Mouse (Mus musculus) gastrocnemius, postnatal 10 days (tissue): ENCODE data around the gene Tead3. TPM values are rescaled to one million over a fixed set of nuclear protein-coding genes. Genes with fewer than 3 reads are reported as not detected.
"Not testable (repeated sequence)": the region's sequence is repeated elsewhere in the genome, so short reads cannot be mapped to it uniquely, and the experiment has no call there.

Experiments used
- DNase-seq: peaks from one replicate; pipeline ENCODE4 v3.0.0; 2021; ENCODE audit warnings: mixed read lengths
- total RNA-seq, 2 experiments: library from RNA; stranded (reverse); gene quantifications; 2 replicates each; pipeline ENCODE4 v1.2.3; 2021

Gene Tead3
- total RNA-seq, 2 experiments from 2014 or later: 10.0 to 14.8 TPM

DNA sequence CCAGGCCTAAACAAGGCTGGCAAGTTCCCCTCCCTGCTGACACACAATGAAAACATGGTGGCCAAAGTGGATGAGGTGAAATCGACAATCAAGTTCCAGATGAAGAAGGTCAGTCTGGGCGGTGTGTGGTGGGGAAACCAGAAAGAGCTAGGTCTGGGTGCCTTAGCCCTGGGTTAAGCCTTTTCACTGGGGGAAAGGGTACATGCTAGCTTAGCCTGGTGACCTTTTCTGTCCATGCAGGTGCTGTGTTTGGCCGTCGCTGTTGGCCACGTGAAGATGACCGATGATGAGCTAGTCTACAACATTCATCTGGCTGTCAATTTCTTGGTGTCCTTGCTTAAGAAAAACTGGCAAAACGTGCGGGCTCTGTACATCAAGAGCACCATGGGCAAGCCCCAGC lies 20.0 kb downstream of the Tead3 start:
- not testable (repeated sequence) for DNase-seq

GRCm38 (mm10) chr17:28330232-28330546 lies 20.4 kb downstream of the Tead3 start:
- no peak for DNase-seq

DNA sequence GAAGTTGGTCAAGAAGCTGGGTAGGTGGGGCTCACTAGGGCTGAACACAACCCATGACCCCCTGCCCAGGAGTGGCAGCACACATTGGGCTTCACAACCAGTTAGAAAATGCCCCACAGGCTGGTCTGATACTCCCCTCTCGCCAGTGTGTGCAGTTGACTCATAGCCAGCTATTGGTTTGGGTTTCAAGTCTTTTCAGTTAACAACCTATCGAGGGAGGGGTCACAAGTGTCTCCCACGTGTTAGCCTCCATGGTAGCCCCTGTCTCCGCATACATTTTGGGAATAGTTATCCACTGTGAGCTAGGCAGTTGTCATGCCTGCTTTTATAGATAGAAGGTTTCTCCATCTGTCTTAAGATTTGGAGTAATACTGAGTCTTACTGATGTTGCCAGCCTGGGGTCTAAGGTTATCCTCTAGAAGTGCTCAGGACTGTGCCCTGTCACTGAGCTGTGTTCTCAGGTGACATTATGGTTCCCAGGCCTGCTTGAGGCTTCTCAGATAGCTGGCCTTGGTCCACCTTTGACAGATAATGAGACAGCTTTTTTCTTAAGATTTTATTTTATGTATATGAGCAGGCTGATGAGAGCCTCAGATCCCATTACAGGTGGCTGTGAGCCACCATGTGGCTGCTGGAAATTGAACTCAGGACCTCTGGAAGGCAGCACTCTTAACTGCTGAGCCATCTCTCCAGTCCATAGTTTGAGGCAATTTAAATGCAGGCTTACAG lies 20.9 kb downstream of the Tead3 start:
- DNase-seq: no peak

- DNase-seq: peak; percentile 38
Observed at GRCm38 (mm10) chr17:28328946-28329345, 21.7 kb downstream of the Tead3 start.

- DNase-seq: peak; percentile 99
Observed at GRCm38 (mm10) chr17:28328366-28328928, 22.2 kb downstream of the Tead3 start, which contains the start of gene Rpl10a. Gene Rpl10a, plus strand, starts transcription at chr17:28328471.

GRCm38 (mm10) chr17:28327673-28328325 lies 22.8 kb downstream of the Tead3 start:
- no peak for DNase-seq

DNA sequence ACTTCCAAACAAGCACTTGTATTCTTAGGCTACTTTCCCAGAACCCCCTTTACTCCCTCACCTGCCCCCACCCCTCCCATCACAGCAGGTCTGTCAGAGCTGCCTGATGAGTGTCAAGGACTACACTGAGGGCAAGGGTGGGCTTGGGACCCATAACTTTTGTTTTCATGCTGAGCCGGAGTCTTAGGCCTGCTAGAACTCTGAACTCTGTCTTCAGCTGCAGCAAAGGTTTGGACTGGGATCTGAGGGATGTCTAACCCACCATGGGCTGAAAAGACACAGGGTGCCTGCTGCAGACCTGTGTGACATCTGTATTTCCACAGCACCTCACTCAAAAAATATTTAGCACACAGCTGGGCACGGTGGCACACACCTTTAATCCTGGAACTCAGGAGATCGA lies 23.7 kb downstream of the Tead3 start:
- no peak for DNase-seq

- DNase-seq: no peak
Observed at GRCm38 (mm10) chr17:28325751-28326150, 24.9 kb downstream of the Tead3 start.

GRCm38 (mm10) chr17:28324416-28324815 lies 26.2 kb downstream of the Tead3 start:
- not testable (repeated sequence) for DNase-seq

DNA sequence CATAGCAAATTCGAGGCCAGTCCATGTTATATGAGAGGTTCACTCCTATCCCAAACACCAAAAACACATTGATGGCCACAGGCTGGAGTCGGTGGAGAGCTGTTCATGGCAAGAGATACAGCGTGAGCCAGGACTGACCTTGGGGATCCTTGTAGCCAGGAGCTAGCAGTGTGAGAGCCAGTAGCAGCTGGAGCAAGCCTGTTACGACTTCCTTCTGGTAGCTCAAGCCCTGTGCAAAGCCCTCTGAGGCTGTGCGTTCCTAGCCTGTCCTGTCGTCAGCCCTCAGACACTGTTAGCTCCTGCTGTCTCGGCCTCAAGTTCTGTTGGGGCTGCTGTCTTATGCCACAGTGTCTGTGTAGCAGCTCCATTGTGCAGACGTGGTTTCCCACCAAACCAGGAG lies 26.8 kb downstream of the Tead3 start:
- no peak for DNase-seq

- DNase-seq: no peak
Observed at GRCm38 (mm10) chr17:28321700-28322099, 28.9 kb downstream of the Tead3 start.

- DNase-seq: no peak
Observed at GRCm38 (mm10) chr17:28317725-28318124, 32.9 kb downstream of the Tead3 start.

GRCm38 (mm10) chr17:28317091-28317490 lies 33.5 kb downstream of the Tead3 start:
- DNase-seq: no peak

- DNase-seq: no peak
Observed at GRCm38 (mm10) chr17:28316476-28316875, 34.1 kb downstream of the Tead3 start.

GRCm38 (mm10) chr17:28315611-28316160 lies 34.9 kb downstream of the Tead3 start:
- no peak for DNase-seq

DNA sequence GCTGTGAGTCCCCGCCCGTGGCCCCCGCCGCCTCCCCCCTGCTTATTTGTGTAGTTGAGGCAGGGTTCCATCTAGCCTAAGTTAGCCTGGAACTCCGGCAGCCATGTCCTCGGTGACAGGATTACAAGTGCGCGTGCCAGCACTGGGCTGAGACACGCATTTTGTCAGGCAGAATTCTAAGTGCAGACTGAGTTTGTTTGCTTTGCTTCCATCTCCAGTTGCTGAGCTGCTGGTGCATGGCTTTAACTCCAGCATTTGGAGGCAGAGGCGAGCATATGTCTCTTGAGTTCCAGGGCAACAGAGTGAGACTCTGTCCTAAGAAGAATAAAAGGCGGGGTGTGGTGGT lies 36.8 kb downstream of the Tead3 start:
- no peak for DNase-seq

DNA sequence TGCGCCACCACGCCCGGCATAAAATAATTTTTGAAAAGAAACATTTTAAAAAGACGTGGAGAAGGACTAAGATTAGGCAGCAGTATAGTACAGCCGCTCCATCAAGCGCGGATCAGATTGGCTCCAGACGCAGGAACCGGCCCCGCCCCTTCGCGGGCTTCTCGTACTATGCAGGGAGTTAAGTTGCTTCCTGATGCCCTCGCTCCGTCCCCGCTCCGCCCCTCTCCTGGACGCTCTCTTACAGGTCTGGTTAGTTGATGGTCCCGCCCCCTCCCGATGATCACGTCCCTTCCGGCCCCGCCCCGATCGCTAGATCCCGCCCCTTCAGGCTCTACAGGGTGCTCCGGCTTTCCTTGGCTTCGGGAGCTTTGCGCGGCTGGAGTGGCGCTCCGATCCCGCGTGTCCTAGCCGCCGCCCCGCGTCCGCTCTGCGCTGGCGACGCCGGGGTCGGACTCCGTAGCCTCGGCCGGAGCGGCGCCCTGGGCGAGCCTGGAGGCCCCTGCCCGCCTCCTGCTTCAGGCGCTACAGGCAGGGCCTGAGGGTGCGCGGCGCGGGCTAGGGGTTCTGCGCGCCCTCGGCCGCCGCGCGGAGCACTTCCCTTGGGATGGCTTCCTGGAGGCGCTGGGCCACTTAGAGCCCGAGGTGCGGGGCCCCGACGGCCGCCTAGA lies 37.3 kb downstream of the Tead3 start, which contains the start of gene Fance:
Gene Fance (plus strand): TSS at position 308 of the 668 bp plus-strand sequence.
- DNase-seq: peak; percentile 94

GRCm38 (mm10) chr17:28312232-28313211 lies 38.1 kb downstream of the Tead3 start:
- no peak for DNase-seq

DNA sequence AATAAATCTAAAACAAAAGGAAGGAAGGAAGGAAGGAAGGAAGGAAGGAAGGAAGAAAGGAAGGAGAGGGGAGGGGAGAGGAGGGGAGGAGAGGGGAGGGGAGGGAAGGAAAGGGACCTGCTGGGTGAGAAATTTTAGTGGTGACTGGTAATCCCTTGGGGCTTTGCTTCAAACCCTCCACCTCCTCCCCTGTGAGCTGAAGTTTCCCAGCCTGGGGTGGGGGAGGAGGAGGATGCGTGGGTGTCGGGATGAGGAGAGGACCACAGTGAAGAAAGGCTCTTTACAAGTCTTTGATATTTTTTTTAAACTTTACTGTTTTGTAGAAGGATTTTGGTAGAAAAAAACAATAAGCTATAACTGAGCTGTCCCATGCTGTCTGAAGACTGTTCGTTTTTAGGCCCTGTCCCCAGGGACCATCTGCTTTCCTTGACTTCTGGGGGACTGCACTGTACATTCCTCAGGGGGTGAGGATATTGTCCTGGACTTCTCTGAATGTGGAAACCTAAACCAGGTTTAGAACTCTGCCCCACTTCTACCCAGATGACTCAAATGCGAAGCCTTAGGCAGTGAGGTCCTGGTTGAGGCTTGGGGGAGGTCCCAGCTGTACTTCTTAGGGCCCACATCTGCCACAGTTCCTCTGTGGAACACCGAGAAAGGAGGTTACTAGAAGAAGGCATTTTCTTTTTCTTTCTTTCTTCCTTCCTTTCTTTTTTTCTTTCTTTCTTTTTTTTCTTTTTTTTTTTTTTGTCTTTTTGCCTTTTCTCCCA lies 39.1 kb downstream of the Tead3 start:
- no peak for DNase-seq

- no peak for DNase-seq
Observed at GRCm38 (mm10) chr17:28310831-28311230, 39.8 kb downstream of the Tead3 start.
